Mouse (Mus musculus): ENCODE data around the gene Tbx18. TPM values are rescaled to one million over a fixed set of nuclear protein-coding genes. Genes with fewer than 3 reads are reported as not detected.

Gene Tbx18
- polyA plus RNA-seq (2014; fragmentation: Nextera tagmentation; extraction: Ambion mirVana): 2.6 and 2.7 TPM in 2 replicates

GRCm38 (mm10) chr9:87730961-87731535 is at the start of gene Tbx18:
Gene Tbx18 (minus strand): TSS chr9:87731260.
- Histone ChIP-seq H3K4me2 (ENCODE audit: low read length) (peak within 1 kb of the TSS; percentile 72), H3K9ac (ENCODE audit: low read length) (peak within 1 kb of the TSS; percentile 51), H3K27ac (ENCODE audit: low read depth, low read length) (peak within 1 kb of the TSS; percentile 33; the same call in 1 of the 2 replicates), H3K36me3 (ENCODE audit: control insufficient read depth, insufficient read depth, low read length) (no peaks in the 10 kb centered on the region), H3K4me1 (ENCODE audit: control insufficient read depth, insufficient read depth, low read length) (peaks cover 9% of the 10 kb centered on the region), H3K4me3 (ENCODE audit: low read depth, low read length) (peak within 1 kb of the TSS; percentile 38), H3K9me3 (replicated peaks; ENCODE audit: control insufficient read depth, low read length) (no peaks in the 10 kb centered on the region), H3K27me3 (replicated peaks; ENCODE audit: control insufficient read depth, insufficient read depth, low read length) (peaks cover 60% of the 10 kb centered on the region)
- DNase-seq (ENCODE audit: low spot score) (peak; percentile 95), ATAC-seq (peak; percentile 92)
- WGBS: 0% methylated on average over 27 of the region's 27 CpGs

GRCm38 (mm10) chr9:87773951-87774350 is 42.9 kb upstream of the Tbx18 start:
- DNase-seq (ENCODE audit: low spot score): no peak
- H3K4me1 ChIP-seq (ENCODE audit: control insufficient read depth, insufficient read depth, low read length): no peaks in the 10 kb centered on the region
- H3K9me3 ChIP-seq (replicated peaks; ENCODE audit: control insufficient read depth, low read length): no peaks in the 10 kb centered on the region
- no peaks in the 10 kb centered on the region for H3K27me3 ChIP-seq (replicated peaks; ENCODE audit: control insufficient read depth, insufficient read depth, low read length)
- H3K36me3 ChIP-seq (ENCODE audit: control insufficient read depth, insufficient read depth, low read length): no peaks in the 10 kb centered on the region
- H3K4me2 ChIP-seq (ENCODE audit: low read length): no peak overlapping the region
- no peak overlapping the region for H3K27ac ChIP-seq (ENCODE audit: low read depth, low read length)
- ATAC-seq: no peak
- no peak overlapping the region for H3K9ac ChIP-seq (ENCODE audit: low read length)
- 81% methylated on average over 2 of the region's 2 CpGs for WGBS
- H3K4me3 ChIP-seq (ENCODE audit: low read depth, low read length): no peak overlapping the region

GRCm38 (mm10) chr9:87755621-87756020 is 24.6 kb upstream of the Tbx18 start:
- 64% methylated on average over 4 of the region's 4 CpGs for WGBS
- no peaks in the 10 kb centered on the region for H3K4me1 ChIP-seq (ENCODE audit: control insufficient read depth, insufficient read depth, low read length)
- no peaks in the 10 kb centered on the region for H3K9me3 ChIP-seq (replicated peaks; ENCODE audit: control insufficient read depth, low read length)
- H3K9ac ChIP-seq (ENCODE audit: low read length): no peak overlapping the region
- DNase-seq (ENCODE audit: low spot score) (no peak), ATAC-seq (no peak)
- no peaks in the 10 kb centered on the region for H3K27me3 ChIP-seq (replicated peaks; ENCODE audit: control insufficient read depth, insufficient read depth, low read length)
- no peak overlapping the region for H3K27ac ChIP-seq (ENCODE audit: low read depth, low read length)
- H3K36me3 ChIP-seq (ENCODE audit: control insufficient read depth, insufficient read depth, low read length): no peaks in the 10 kb centered on the region
- no peak overlapping the region for H3K4me2 ChIP-seq (ENCODE audit: low read length)
- no peak overlapping the region for H3K4me3 ChIP-seq (ENCODE audit: low read depth, low read length)

GRCm38 (mm10) chr9:87741599-87741998 is 10.5 kb upstream of the Tbx18 start:
- Histone ChIP-seq H3K27me3 (replicated peaks; ENCODE audit: control insufficient read depth, insufficient read depth, low read length) (peaks cover 50% of the 10 kb centered on the region), H3K36me3 (ENCODE audit: control insufficient read depth, insufficient read depth, low read length) (no peaks in the 10 kb centered on the region), H3K4me3 (ENCODE audit: low read depth, low read length) (no peak overlapping the region), H3K4me1 (ENCODE audit: control insufficient read depth, insufficient read depth, low read length) (no peaks in the 10 kb centered on the region; the same call in 1 of the 2 replicates), H3K9me3 (replicated peaks; ENCODE audit: control insufficient read depth, low read length) (no peaks in the 10 kb centered on the region), H3K27ac (ENCODE audit: low read depth, low read length) (no peak overlapping the region), H3K4me2 (ENCODE audit: low read length) (no peak overlapping the region), H3K9ac (ENCODE audit: low read length) (no peak overlapping the region)
- DNase-seq (ENCODE audit: low spot score): no peak
- WGBS: 82% methylated on average over 8 of the region's 8 CpGs
- no peak for ATAC-seq

GRCm38 (mm10) chr9:87740667-87741066 is 9.6 kb upstream of the Tbx18 start:
- Histone ChIP-seq H3K9ac (ENCODE audit: low read length) (no peak overlapping the region), H3K27me3 (replicated peaks; ENCODE audit: control insufficient read depth, insufficient read depth, low read length) (peaks cover 58% of the 10 kb centered on the region), H3K4me1 (ENCODE audit: control insufficient read depth, insufficient read depth, low read length) (no peaks in the 10 kb centered on the region; the same call in 1 of the 2 replicates), H3K4me3 (ENCODE audit: low read depth, low read length) (0 out of 2 replicates have a peak overlapping the region, but pooled peaks have one; percentile 14), H3K36me3 (ENCODE audit: control insufficient read depth, insufficient read depth, low read length) (no peaks in the 10 kb centered on the region), H3K27ac (ENCODE audit: low read depth, low read length) (no peak overlapping the region), H3K9me3 (replicated peaks; ENCODE audit: control insufficient read depth, low read length) (no peaks in the 10 kb centered on the region), H3K4me2 (ENCODE audit: low read length) (peak overlapping the region; percentile 36; the same call in 1 of the 2 replicates)
- DNase-seq (ENCODE audit: low spot score): peak; percentile 66
- 2% methylated on average over 11 of the region's 11 CpGs for WGBS
- peak; percentile 81 for ATAC-seq

GRCm38 (mm10) chr9:87740241-87740645 is 9.2 kb upstream of the Tbx18 start:
- no peak overlapping the region for H3K9ac ChIP-seq (ENCODE audit: low read length)
- no peak overlapping the region for H3K27ac ChIP-seq (ENCODE audit: low read depth, low read length)
- H3K9me3 ChIP-seq (replicated peaks; ENCODE audit: control insufficient read depth, low read length): no peaks in the 10 kb centered on the region
- WGBS: 3% methylated on average over 20 of the region's 20 CpGs
- H3K4me2 ChIP-seq (ENCODE audit: low read length): peak overlapping the region; percentile 36; the same call in 1 of the 2 replicates
- H3K36me3 ChIP-seq (ENCODE audit: control insufficient read depth, insufficient read depth, low read length): no peaks in the 10 kb centered on the region
- peaks cover 62% of the 10 kb centered on the region for H3K27me3 ChIP-seq (replicated peaks; ENCODE audit: control insufficient read depth, insufficient read depth, low read length)
- peak overlapping the region; percentile 14; the same call in 1 of the 2 replicates for H3K4me3 ChIP-seq (ENCODE audit: low read depth, low read length)
- DNase-seq (ENCODE audit: low spot score) (no peak), ATAC-seq (peak; percentile 38)
- H3K4me1 ChIP-seq (ENCODE audit: control insufficient read depth, insufficient read depth, low read length): no peaks in the 10 kb centered on the region; the same call in 1 of the 2 replicates

GRCm38 (mm10) chr9:87739543-87740161 is 8.6 kb upstream of the Tbx18 start:
- ATAC-seq (peak; percentile 30; the same call in 1 of the 2 replicates), DNase-seq (ENCODE audit: low spot score) (no peak)
- Histone ChIP-seq H3K4me1 (ENCODE audit: control insufficient read depth, insufficient read depth, low read length) (no peaks in the 10 kb centered on the region; the same call in 1 of the 2 replicates), H3K4me3 (ENCODE audit: low read depth, low read length) (peak overlapping the region; percentile 14; the same call in 1 of the 2 replicates), H3K9me3 (replicated peaks; ENCODE audit: control insufficient read depth, low read length) (no peaks in the 10 kb centered on the region), H3K27me3 (replicated peaks; ENCODE audit: control insufficient read depth, insufficient read depth, low read length) (peaks cover 68% of the 10 kb centered on the region), H3K4me2 (ENCODE audit: low read length) (peak overlapping the region; percentile 36), H3K27ac (ENCODE audit: low read depth, low read length) (no peak overlapping the region), H3K9ac (ENCODE audit: low read length) (no peak overlapping the region), H3K36me3 (ENCODE audit: control insufficient read depth, insufficient read depth, low read length) (no peaks in the 10 kb centered on the region)
- under 1% methylated on average over 41 of the region's 41 CpGs for WGBS

- H3K4me1 ChIP-seq (ENCODE audit: control insufficient read depth, insufficient read depth, low read length): no peaks in the 10 kb centered on the region; the same call in 1 of the 2 replicates
- H3K36me3 ChIP-seq (ENCODE audit: control insufficient read depth, insufficient read depth, low read length): no peaks in the 10 kb centered on the region
- peak overlapping the region; percentile 14; the same call in 1 of the 2 replicates for H3K4me3 ChIP-seq (ENCODE audit: low read depth, low read length)
- no peak overlapping the region for H3K9ac ChIP-seq (ENCODE audit: low read length)
- peaks cover 71% of the 10 kb centered on the region for H3K27me3 ChIP-seq (replicated peaks; ENCODE audit: control insufficient read depth, insufficient read depth, low read length)
- WGBS: under 1% methylated on average over 39 of the region's 39 CpGs
- ATAC-seq: 0 out of 2 replicates have a peak, but pooled peaks have one; percentile 10
- H3K27ac ChIP-seq (ENCODE audit: low read depth, low read length): no peak overlapping the region
- DNase-seq (ENCODE audit: low spot score): no peak
- H3K9me3 ChIP-seq (replicated peaks; ENCODE audit: control insufficient read depth, low read length): no peaks in the 10 kb centered on the region
- H3K4me2 ChIP-seq (ENCODE audit: low read length): peak overlapping the region; percentile 36; the same call in 1 of the 2 replicates
These were observed 7.9 kb upstream of the Tbx18 start for GRCm38 (mm10) chr9:87738766-87739542.

Measured in forebrain, embryonic 14.5 days (tissue).